Mouse (Mus musculus) G1E (cell line): Measurements from ENCODE around the gene Olfr159.

Experiments used
- CTCF ChIP-seq: IDR thresholded peaks from 2 replicates; pipeline ENCODE4 v1.5.1; 2012; ENCODE audit warnings: low read depth, low read length, inconsistent platforms, mixed read lengths
- GATA1 ChIP-seq: IDR thresholded peaks from 2 replicates; pipeline ENCODE4 v1.6.1; 2012; ENCODE audit warnings: borderline replicate concordance, low read length, inconsistent platforms, mixed read lengths
- GATA2 ChIP-seq: IDR thresholded peaks from 2 replicates; pipeline ENCODE4 v1.6.1; 2012; ENCODE audit warnings: low read depth, low read length, inconsistent platforms, borderline replicate concordance
- TAL1 ChIP-seq: conservative IDR thresholded peaks from 2 replicates; pipeline ENCODE4 v1.6.1; 2012; ENCODE audit warnings: low read depth, low read length, inconsistent platforms, mixed read lengths

DNA sequence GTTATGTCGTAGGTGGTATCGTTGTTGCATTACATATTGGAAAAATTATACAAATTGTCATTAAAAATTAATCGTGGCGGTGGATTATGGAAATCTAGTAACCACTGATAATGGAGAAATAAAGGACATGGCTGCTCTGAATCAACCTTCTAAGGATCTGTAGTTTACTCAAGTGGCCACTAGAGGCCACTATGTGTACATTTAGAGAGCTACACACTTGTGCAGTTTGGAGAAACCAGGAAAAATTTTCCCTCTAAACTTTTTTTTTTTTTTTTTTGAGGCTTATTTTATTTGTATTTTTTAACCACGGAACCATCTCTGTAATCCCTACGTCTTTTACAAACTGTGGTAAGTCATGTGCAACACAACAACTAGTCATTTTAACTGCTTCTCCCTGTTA is 25.6 kb downstream of the Olfr159 start:
- TF ChIP-seq GATA1 (no peak), CTCF (no peak), TAL1 (no peak), GATA2 (no peak)
